Mouse (Mus musculus): ENCODE results near the gene Adcy7.

Adcy7 gene

GRCm38 (mm10) chr8:88272231-88273050 lies at the start of gene Adcy7:
Gene Adcy7, plus strand, starts transcription at chr8:88272403.
- DNase-seq (ENCODE audit: low read depth, low spot score), result no peak

GRCm38 (mm10) chr8:88225358-88225757 lies 46.8 kb upstream of the Adcy7 start:
- DNase-seq (ENCODE audit: low read depth, low spot score), result peak; percentile 23

GRCm38 (mm10) chr8:88227851-88228250 lies 44.4 kb upstream of the Adcy7 start:
- no peak for DNase-seq (ENCODE audit: low read depth, low spot score)

- no peak for DNase-seq (ENCODE audit: low read depth, low spot score)
These were observed 43.9 kb upstream of the Adcy7 start for GRCm38 (mm10) chr8:88228286-88228685.

- DNase-seq (ENCODE audit: low read depth, low spot score), result no peak
These were observed 43.4 kb upstream of the Adcy7 start for GRCm38 (mm10) chr8:88228800-88229199.

GRCm38 (mm10) chr8:88236666-88237065 lies 35.5 kb upstream of the Adcy7 start:
- no peak for DNase-seq (ENCODE audit: low read depth, low spot score)

GRCm38 (mm10) chr8:88237606-88238005 lies 34.6 kb upstream of the Adcy7 start:
- DNase-seq (ENCODE audit: low read depth, low spot score), result no peak

- no peak for DNase-seq (ENCODE audit: low read depth, low spot score)
These were observed 32.9 kb upstream of the Adcy7 start for GRCm38 (mm10) chr8:88239277-88239676.

- DNase-seq (ENCODE audit: low read depth, low spot score), result no peak
These were observed 30.3 kb upstream of the Adcy7 start for GRCm38 (mm10) chr8:88241871-88242270.

- DNase-seq (ENCODE audit: low read depth, low spot score), result no peak
These were observed 27.9 kb upstream of the Adcy7 start for GRCm38 (mm10) chr8:88244298-88244697.

GRCm38 (mm10) chr8:88252791-88253190 lies 19.4 kb upstream of the Adcy7 start:
- no peak for DNase-seq (ENCODE audit: low read depth, low spot score)

GRCm38 (mm10) chr8:88254957-88255356 lies 17.2 kb upstream of the Adcy7 start:
- DNase-seq (ENCODE audit: low read depth, low spot score), result no peak

GRCm38 (mm10) chr8:88258024-88258423 lies 14.2 kb upstream of the Adcy7 start:
- DNase-seq (ENCODE audit: low read depth, low spot score), result no peak

GRCm38 (mm10) chr8:88258544-88258943 lies 13.7 kb upstream of the Adcy7 start:
- DNase-seq (ENCODE audit: low read depth, low spot score), result no peak

GRCm38 (mm10) chr8:88260466-88260980 lies 11.7 kb upstream of the Adcy7 start:
- DNase-seq (ENCODE audit: low read depth, low spot score), result no peak

GRCm38 (mm10) chr8:88262831-88263635 lies 9.2 kb upstream of the Adcy7 start:
- no peak for DNase-seq (ENCODE audit: low read depth, low spot score)

GRCm38 (mm10) chr8:88265511-88265910 lies 6.7 kb upstream of the Adcy7 start:
- no peak for DNase-seq (ENCODE audit: low read depth, low spot score)

- DNase-seq (ENCODE audit: low read depth, low spot score), result peak; percentile 34
These were observed 5.9 kb upstream of the Adcy7 start for GRCm38 (mm10) chr8:88266170-88266800.

GRCm38 (mm10) chr8:88266801-88267403 lies 5.3 kb upstream of the Adcy7 start:
- DNase-seq (ENCODE audit: low read depth, low spot score), result no peak

GRCm38 (mm10) chr8:88269107-88269875 lies 2.9 kb upstream of the Adcy7 start:
- DNase-seq (ENCODE audit: low read depth, low spot score), result no peak

GRCm38 (mm10) chr8:88270086-88270485 lies 2.1 kb upstream of the Adcy7 start:
- no peak for DNase-seq (ENCODE audit: low read depth, low spot score)
